In the genomic region with DNA sequence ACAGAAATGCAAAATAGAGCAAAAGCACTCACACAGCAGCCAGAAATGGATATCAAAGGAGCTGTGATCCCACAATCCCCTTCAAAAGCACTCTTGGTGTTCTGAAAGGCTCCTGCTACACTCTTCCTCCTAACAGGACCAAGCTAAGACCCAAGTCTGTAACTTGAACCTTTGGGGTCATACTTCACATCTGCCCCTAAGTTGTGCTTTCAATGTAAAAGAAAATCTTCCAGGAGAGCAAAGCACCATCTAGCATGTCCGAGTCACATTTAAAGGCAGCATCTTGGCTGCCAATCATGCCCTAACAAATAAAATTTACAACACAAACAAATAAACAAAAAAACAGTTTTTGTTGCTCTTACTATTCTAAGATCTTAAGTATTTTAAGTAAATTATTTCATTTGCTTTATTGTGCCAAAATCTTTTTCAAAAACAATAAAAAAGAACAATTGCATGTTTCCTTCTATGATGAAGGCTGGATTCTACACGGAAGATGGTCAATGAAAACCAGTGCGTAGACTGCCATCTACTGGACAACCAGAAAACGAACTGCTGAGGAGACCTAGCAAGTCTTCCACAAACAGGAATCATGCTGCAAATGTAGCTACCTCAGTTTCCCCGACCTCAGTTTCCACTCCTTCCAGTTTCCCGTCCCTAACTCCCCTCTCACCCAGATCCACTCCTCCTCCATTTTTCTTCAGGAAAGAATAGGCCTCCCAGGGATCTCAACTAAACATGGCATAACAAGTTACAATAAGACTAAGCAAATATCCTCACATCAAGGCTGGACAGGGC, we compare ENCODE assay signal across 7 mouse cellular contexts. TPM values are rescaled to one million over a fixed set of nuclear protein-coding genes. Genes with fewer than 3 reads are reported as not detected.
DNase-seq lines count a peak whose midpoint lies in the region; ATAC-seq and TF ChIP-seq lines count a peak whose summit lies in the region.

No protein-coding gene starts in this region.

- no peak for TF ChIP-seq POLR2A in testis, adult 2 months (IDR thresholded peaks at IDR 0.05; ENCODE audit: control insufficient read depth, low read depth, low read length)
- no peak for TF ChIP-seq POLR2A in cortical plate, adult 2 months (IDR thresholded peaks at IDR 0.05; ENCODE audit: extremely low read depth, insufficient read depth, low read length)

- peak; percentile 11; the same call in 1 of the 2 replicates for TF ChIP-seq CTCF in testis, adult 2 months (IDR thresholded peaks at IDR 0.05; ENCODE audit: control insufficient read depth, insufficient read depth, insufficient replicate concordance, low read depth, low read length)
- TF ChIP-seq CTCF in cortical plate, adult 2 months (IDR thresholded peaks at IDR 0.05; ENCODE audit: extremely low read depth, insufficient read depth, low read length) = peak; percentile 88

- intact Hi-C loops in left cerebral cortex, postnatal 36 days (cut with DNase I) = loop anchor here (1.0 to 5.0 kb wide), 3 partner anchors 52 to 332 kb away; a partner anchor contains a TSS

- H3K36me3 ChIP-seq in testis, adult 2 months (ENCODE audit: control insufficient read depth, insufficient read depth, low read length) = no peaks in the 10 kb centered on the region
- no peaks in the 10 kb centered on the region for H3K36me3 ChIP-seq in hindbrain, embryonic 10.5 days
- H3K36me3 ChIP-seq in neural tube, embryonic 14.5 days (ENCODE audit: control insufficient read depth, insufficient read depth, low read length) = no peaks in the 10 kb centered on the region

- no peaks in the 10 kb centered on the region for H3K9me3 ChIP-seq in hindbrain, embryonic 10.5 days
- H3K9me3 ChIP-seq in neural tube, embryonic 14.5 days (ENCODE audit: control insufficient read depth, low read length) = no peaks in the 10 kb centered on the region

- no peak overlapping the region for H3K9ac ChIP-seq in neural tube, embryonic 14.5 days (replicated peaks; ENCODE audit: low read depth, low read length)

- no peaks in the 10 kb centered on the region for H3K27me3 ChIP-seq in testis, adult 2 months (ENCODE audit: control insufficient read depth, insufficient read depth, low read length)
- H3K27me3 ChIP-seq in hindbrain, embryonic 10.5 days (ENCODE audit: insufficient read depth, poor library complexity, severe bottlenecking) = no peaks in the 10 kb centered on the region
- no peaks in the 10 kb centered on the region for H3K27me3 ChIP-seq in neural tube, embryonic 14.5 days (ENCODE audit: control insufficient read depth, insufficient read depth, low read length)

- peaks cover 3% of the 10 kb centered on the region; the same call in 1 of the 2 replicates for H3K4me1 ChIP-seq in testis, adult 2 months (ENCODE audit: control insufficient read depth, insufficient read depth, low read length)
- H3K4me1 ChIP-seq in cortical plate, adult 2 months (ENCODE audit: control insufficient read depth, insufficient read depth, low read length) = no peaks in the 10 kb centered on the region
- H3K4me1 ChIP-seq in hindbrain, embryonic 10.5 days (replicated peaks) = no peaks in the 10 kb centered on the region
- H3K4me1 ChIP-seq in neural tube, embryonic 14.5 days (ENCODE audit: control insufficient read depth, insufficient read depth, low read length) = no peaks in the 10 kb centered on the region

- no peak overlapping the region for H3K4me3 ChIP-seq in testis, adult 2 months (ENCODE audit: control insufficient read depth, low read depth, low read length)
- no peak overlapping the region for H3K4me3 ChIP-seq in cortical plate, adult 2 months (ENCODE audit: insufficient read depth, low read length)
- no peak overlapping the region for H3K4me3 ChIP-seq in hindbrain, embryonic 10.5 days
- no peak overlapping the region for H3K4me3 ChIP-seq in neural tube, embryonic 14.5 days (ENCODE audit: low read depth, low read length)

- no peak overlapping the region for H3K27ac ChIP-seq in testis, adult 2 months (ENCODE audit: control insufficient read depth, insufficient read depth, low read depth, low read length)
- H3K27ac ChIP-seq in cortical plate, adult 2 months (ENCODE audit: insufficient read depth, low read length) = no peak overlapping the region
- H3K27ac ChIP-seq in hindbrain, embryonic 10.5 days = no peak overlapping the region
- H3K27ac ChIP-seq in neural tube, embryonic 14.5 days (ENCODE audit: low read depth, low read length) = no peak overlapping the region

- DNase-seq in testis, postnatal 14 days (ENCODE audit: low spot score) = no peak
- DNase-seq in ZHBTc4 (ENCODE audit: low read depth, low spot score) = peak; percentile 46
- peak; percentile 27 for DNase-seq in hindbrain, embryonic 10.5 days (ENCODE audit: low spot score)
- DNase-seq in left cerebral cortex, postnatal 36 days (ENCODE audit: low spot score in 2 of 2) = peak; percentile 11 to 33

- WGBS in hindbrain, embryonic 10.5 days = 17% methylated on average over 6 of the region's 6 CpGs
- 18% methylated on average over 6 of the region's 6 CpGs for WGBS in neural tube, embryonic 14.5 days

- ATAC-seq in neural tube, embryonic 14.5 days (ENCODE audit: low read depth) = peak; percentile 66; the same call in 1 of the 2 replicates

- H3K4me2 ChIP-seq in neural tube, embryonic 14.5 days (ENCODE audit: low read depth, low read length) = no peak overlapping the region

RNA-seq across cellular contexts. Expression of a gene that starts 53.0 kb away (rescaled TPM):
- polyA plus RNA-seq in testis, adult 2 months (2012; rRNA removed) = 21.6 and 32.5 TPM in 2 replicates
- 22.5 and 25.1 TPM in 2 replicates for polyA plus RNA-seq in cortical plate, adult 2 months (2012; rRNA removed)
- 7.3 and 8.2 TPM in 2 replicates for polyA plus RNA-seq in hindbrain, embryonic 10.5 days (2016; fragmentation: Nextera tagmentation; extraction: Ambion mirVana)
- total RNA-seq in left cerebral cortex, postnatal 36 days (2021) = 10 to 100 TPM; 15.5 to 20.0 TPM
- 16.6 and 31.4 TPM in 2 replicates for polyA plus RNA-seq in neural tube, embryonic 14.5 days (2014; fragmentation: Nextera tagmentation; extraction: Ambion mirVana)
